Mouse (Mus musculus) embryo, embryonic 10.5 days (tissue): ENCODE measurements at regions not wholly inside any gene's neighbourhood (a gene's known extent, or its start where the extent isn't known, plus 50 kb on each side); places are given as distances from the start of the nearest gene placed in this dataset.

ENCODE experiments used
- DNase-seq: peaks from one replicate; pipeline ENCODE4 v3.0.0-alpha.2; 2015; ENCODE audit warnings: low spot score

- peak; percentile 60 for DNase-seq
These were observed 65.9 kb downstream of the Cdr1 start for GRCm38 (mm10) chrX:61119499-61119898.

DNA sequence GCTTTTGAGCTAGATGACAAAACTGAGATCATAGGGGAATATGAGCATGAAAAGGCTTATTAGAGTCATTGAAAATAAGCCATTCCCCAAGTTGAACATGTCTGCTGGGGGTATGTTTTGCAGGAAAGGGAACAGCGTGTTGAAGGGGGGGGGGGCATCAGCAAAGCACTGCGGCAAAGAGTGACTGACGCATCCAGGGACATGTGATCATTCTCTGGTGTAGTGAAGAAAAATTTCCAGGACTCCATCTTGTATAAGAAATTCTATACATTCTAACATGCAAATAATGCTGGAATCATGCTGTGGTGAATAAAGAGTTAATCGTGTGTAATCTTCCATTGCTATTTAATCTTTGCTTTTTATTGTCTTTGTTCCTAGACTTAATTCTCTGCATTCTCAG, 68.0 kb downstream of the Cdr1 start:
- no peak for DNase-seq

DNA sequence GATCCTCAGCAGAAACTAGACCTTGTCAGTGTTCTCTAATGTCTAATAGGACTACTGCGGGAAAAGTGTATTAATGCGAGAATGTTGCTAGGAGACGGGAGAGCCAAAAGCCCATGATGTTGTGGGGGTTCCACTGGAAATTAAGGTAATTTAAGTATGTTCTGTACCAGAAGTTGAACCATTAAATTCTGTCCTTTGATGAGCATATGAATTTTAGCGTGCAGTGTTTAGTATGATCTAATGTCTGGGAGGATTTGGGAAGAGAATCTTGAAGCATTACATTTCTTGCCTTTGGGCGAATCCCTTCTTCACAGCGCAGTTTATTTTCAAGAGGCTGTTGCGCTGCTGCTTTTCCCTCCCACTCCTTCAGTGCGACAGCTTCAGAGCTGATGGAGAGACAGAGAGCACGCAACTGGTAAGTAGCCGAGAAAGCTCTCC, 69.3 kb downstream of the Cdr1 start:
- DNase-seq, result peak; percentile 54
